Mouse (Mus musculus) hindbrain, postnatal 0 days (tissue): ENCODE results near the gene Dpp3. TPM values are rescaled to one million over a fixed set of nuclear protein-coding genes. Genes with fewer than 3 reads are reported as not detected.

Source experiments
- ATAC-seq: fragments of 200-750 bp; cut with Nextera tagmentation; 2 replicates; pipeline ENCODE4 v1.8.0; 2017; ENCODE audit warnings: mild to moderate bottlenecking, moderate TSS enrichment, moderate library complexity
- DNase-seq: peaks from one replicate; pipeline ENCODE4 v3.0.0-alpha.2; 2015; ENCODE audit warnings: low spot score
- H3K27ac ChIP-seq: fragments of 300-500 bp; sonication (generic); 2 replicates; pipeline ENCODE4 v1.5.1; 2014; ENCODE audit warnings: mild to moderate bottlenecking
- H3K27me3 ChIP-seq: fragments of 300-500 bp; sonication (generic); 2 replicates; pipeline ENCODE4 v1.6.1; 2014; ENCODE audit warnings: low read length, mixed read lengths; ENCODE audit not compliant: insufficient read depth
- H3K36me3 ChIP-seq: fragments of 300-500 bp; sonication (generic); 2 replicates; pipeline ENCODE4 v1.6.1; 2014; ENCODE audit warnings: low read length, mixed read lengths; ENCODE audit not compliant: insufficient read depth
- H3K4me1 ChIP-seq: fragments of 300-500 bp; sonication (generic); 2 replicates; pipeline ENCODE4 v1.6.1; 2014; ENCODE audit warnings: antibody characterized with exemption, low read length, mixed read lengths; ENCODE audit not compliant: insufficient read depth
- H3K4me2 ChIP-seq: fragments of 300-500 bp; sonication (generic); 2 replicates; pipeline ENCODE4 v1.6.1; 2014; ENCODE audit warnings: low read depth, mild to moderate bottlenecking, low read length, moderate library complexity, mixed read lengths
- H3K4me3 ChIP-seq: fragments of 300-500 bp; sonication (generic); 2 replicates; pipeline ENCODE4 v1.5.1; 2014; ENCODE audit warnings: low read length
- H3K9ac ChIP-seq: fragments of 300-500 bp; sonication (generic); replicated peaks from 2 replicates; pipeline ENCODE4 v1.6.1; 2014; ENCODE audit warnings: mild to moderate bottlenecking, low read length, moderate library complexity, mixed read lengths
- H3K9me3 ChIP-seq: fragments of 300-500 bp; sonication (generic); 2 replicates; pipeline ENCODE4 v1.6.1; 2016; ENCODE audit warnings: low read length, mixed read lengths
- CTCF ChIP-seq: IDR thresholded peaks from 2 replicates; pipeline ENCODE4 v1.5.1; 2016; ENCODE audit warnings: antibody characterized with exemption, control low read depth, low read depth
- WGBS: fragments of 180-500 bp; shearing (Covaris S2); extraction: QIAGEN DNeasy Blood & Tissue Kit; methylation state at CpG from one replicate; pipeline ENCODE4 v1.1.7; 2014; 5-methylcytosine and 5-hydroxymethylcytosine counted together
- polyA plus RNA-seq: library from polyadenylated mRNA; unstranded; fragments of >200 nt; fragmentation: Nextera tagmentation; extraction: Ambion mirVana; gene quantifications from 2 replicates; pipeline ENCODE4 v1.2.1, GENCODE M21; 2015
- total RNA-seq: library from RNA; depleted of rRNA; stranded (reverse); fragments of >200 nt; gene quantifications from 2 replicates; pipeline ENCODE4 v1.2.3, GENCODE M21; 2014

Dpp3 gene
- total and polyA plus RNA-seq, 2 experiments from 2014 or later: 79.2 to 111 TPM

DNA sequence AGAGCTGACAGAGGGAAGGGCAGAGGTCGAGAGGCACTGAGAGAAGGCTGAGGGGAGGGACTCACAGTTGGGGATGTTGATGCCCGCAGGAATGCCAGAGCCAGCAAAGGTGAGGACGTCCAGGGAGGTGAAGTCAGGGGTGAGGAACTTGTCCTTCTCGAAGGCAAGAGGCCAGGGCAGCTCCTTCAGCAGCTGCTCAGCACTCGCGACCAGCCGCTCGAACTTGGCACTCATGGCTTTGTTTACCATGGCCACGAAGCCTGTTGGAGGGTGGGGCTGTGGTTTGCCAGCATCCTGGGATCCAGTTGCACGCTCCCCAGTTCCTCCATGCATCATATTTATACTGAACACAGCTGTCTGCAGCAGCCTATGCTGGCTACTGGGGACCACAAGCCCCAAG is 11.3 kb downstream of the Dpp3 start:
- H3K4me1 ChIP-seq: no peaks in the 10 kb centered on the region
- H3K27ac ChIP-seq: no peak overlapping the region
- DNase-seq (no peak), ATAC-seq (no peak)
- peaks cover 73% of the 10 kb centered on the region for H3K36me3 ChIP-seq
- H3K9me3 ChIP-seq: no peaks in the 10 kb centered on the region
- H3K27me3 ChIP-seq: no peaks in the 10 kb centered on the region
- WGBS: 81% methylated on average over 10 of the region's 10 CpGs
- no peak for TF ChIP-seq CTCF
- H3K4me2 ChIP-seq: no peak overlapping the region
- no peak overlapping the region for H3K4me3 ChIP-seq
- H3K9ac ChIP-seq: no peak overlapping the region

DNA sequence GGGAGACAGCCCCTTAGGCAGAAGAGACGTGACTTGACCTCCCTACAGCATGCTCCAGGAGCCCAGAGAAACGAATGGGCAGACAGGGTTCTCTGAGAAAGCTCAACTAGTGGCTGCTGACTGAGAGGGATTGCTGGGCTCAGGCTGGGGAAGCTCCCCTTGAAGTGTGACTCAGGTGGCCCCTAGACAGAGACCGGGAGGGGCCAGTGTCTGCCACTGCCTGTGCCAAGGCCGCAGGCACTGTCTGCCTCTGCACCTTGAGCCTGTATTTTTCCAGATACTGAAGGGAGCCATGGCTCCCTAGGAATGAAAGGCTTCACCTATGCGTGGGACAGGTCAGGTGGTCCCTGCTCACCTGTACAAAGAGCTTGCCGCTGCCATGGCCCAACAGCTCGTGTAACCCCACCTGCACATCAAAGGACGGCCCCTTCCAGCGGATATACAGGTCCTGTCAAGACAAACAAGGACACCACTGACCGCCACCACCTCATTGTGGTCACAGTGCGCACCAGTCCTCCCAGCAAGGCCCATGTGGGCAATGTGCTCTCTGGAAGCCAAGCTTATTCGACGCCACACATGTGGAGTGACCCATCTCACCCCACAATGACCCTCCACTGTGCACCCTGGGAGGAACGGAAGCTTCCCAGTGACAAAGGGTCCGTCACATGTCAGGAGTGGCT is 12.0 kb downstream of the Dpp3 start:
- peaks cover 66% of the 10 kb centered on the region for H3K36me3 ChIP-seq
- TF ChIP-seq CTCF: no peak
- H3K9me3 ChIP-seq: no peaks in the 10 kb centered on the region

DNA sequence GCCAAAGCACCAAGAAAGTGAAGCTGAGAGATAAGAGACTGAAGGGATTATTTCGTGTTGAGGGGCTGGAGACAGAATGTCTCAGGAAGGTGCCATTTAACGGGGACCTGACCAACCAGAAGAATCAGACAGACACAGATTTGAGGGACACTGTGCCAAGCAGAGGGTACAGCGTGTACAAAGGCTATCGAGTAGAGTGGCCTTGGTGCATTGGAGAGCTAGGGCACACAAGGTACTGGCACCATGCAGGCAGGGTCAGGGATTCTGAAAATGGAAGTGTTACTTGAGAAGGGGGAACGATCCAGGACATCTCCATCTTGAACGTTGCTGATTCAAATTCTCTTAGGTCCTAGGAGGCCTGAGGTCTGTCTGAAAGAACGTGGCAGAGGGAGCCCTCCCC is 18.7 kb downstream of the Dpp3 start:
- no peaks in the 10 kb centered on the region for H3K27me3 ChIP-seq
- 92% methylated on average over 7 of the region's 7 CpGs for WGBS
- no peak overlapping the region for H3K4me3 ChIP-seq
- H3K9ac ChIP-seq: no peak overlapping the region
- H3K9me3 ChIP-seq: no peaks in the 10 kb centered on the region
- no peak for TF ChIP-seq CTCF
- ATAC-seq (no peak), DNase-seq (no peak)
- H3K4me2 ChIP-seq: no peak overlapping the region
- peaks cover 41% of the 10 kb centered on the region for H3K36me3 ChIP-seq
- no peaks in the 10 kb centered on the region for H3K4me1 ChIP-seq
- no peak overlapping the region for H3K27ac ChIP-seq

More for the DNA sequence above, 12.0 kb downstream of the Dpp3 start:
- no peaks in the 10 kb centered on the region for H3K27me3 ChIP-seq
- no peaks in the 10 kb centered on the region for H3K4me1 ChIP-seq
- DNase-seq (no peak), ATAC-seq (no peak)
- no peak overlapping the region for H3K27ac ChIP-seq
- H3K9ac ChIP-seq: no peak overlapping the region
- H3K4me2 ChIP-seq: no peak overlapping the region
- WGBS: 81% methylated on average over 15 of the region's 15 CpGs
- no peak overlapping the region for H3K4me3 ChIP-seq

DNA sequence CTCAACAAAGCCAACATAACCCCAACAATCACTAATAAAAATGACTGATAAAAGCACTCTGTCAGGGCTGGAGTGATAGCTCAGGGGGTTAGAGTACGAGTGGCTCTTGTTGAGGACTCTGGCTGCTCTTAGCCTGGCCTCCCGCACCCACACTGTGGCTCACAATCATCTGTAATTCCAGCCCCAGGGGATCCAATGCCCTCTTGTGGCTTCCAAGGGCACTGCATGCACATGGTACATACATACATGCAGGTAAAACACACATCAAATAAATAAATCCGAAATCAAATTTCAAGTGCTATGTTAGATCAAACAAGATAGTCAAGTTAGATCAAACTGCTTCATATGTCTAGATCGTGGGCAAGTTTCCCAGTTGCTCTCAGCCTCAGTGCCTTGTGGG is 20.0 kb downstream of the Dpp3 start:
- H3K36me3 ChIP-seq: peaks cover 35% of the 10 kb centered on the region
- H3K27ac ChIP-seq: no peak overlapping the region
- DNase-seq (peak; percentile 53), ATAC-seq (no peak)
- peak; percentile 77 for TF ChIP-seq CTCF
- H3K4me3 ChIP-seq: no peak overlapping the region
- H3K9me3 ChIP-seq: no peaks in the 10 kb centered on the region
- H3K27me3 ChIP-seq: no peaks in the 10 kb centered on the region
- H3K4me1 ChIP-seq: no peaks in the 10 kb centered on the region
- WGBS: 75% methylated on average over 4 of the region's 4 CpGs
- H3K9ac ChIP-seq: no peak overlapping the region
- no peak overlapping the region for H3K4me2 ChIP-seq

DNA sequence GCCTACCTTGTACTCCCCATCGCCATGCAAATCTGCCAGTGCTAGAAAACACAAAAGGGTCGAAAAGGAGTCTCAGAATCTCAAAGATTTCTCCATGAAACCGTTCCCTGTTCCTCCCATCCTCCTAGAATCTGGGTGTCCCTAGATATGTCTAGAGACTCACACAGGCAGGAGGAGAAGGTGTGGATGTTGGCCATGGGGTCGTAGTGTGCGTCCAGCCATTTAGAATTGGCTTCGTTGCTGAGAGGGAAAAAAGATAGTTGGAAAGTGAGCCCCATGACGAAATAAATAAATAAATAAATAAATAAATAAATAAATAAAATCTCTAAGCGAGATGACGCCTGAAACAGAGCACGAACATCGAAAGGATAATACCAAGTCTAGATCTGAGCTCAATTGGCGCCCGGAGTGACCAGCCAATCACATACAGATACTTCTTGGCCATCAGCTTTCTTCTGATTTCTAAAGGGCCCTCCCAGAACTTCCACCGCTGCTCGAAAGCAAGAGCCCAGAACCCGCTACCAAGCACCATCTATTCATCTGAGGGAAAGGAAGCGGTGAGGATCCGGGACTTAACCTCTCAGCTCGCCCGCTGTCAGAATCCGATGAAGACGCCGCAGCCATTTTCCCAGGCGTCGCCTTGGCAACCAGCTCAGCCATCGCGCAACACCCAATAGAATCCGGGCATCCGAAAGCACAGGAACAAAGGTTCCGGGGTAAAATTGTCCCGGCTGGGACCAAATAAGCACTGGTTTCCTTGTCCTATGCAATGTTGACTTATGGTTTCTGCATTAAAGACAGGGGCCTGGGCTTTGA is 21.9 kb downstream of the Dpp3 start, which contains the start of gene Bbs1:
TSS of gene Bbs1 (minus strand) at position 650 of the 816 bp plus-strand sequence.
- Histone ChIP-seq H3K27me3 (no peaks in the 10 kb centered on the region), H3K4me1 (no peaks in the 10 kb centered on the region), H3K4me3 (peak within 1 kb of the TSS; percentile 64), H3K36me3 (peaks cover 35% of the 10 kb centered on the region), H3K4me2 (peak within 1 kb of the TSS; percentile 63), H3K9ac (peak within 1 kb of the TSS; percentile 57), H3K27ac (peak within 1 kb of the TSS; percentile 82), H3K9me3 (no peaks in the 10 kb centered on the region)
- WGBS: 7% methylated on average over 31 of the region's 31 CpGs
- ATAC-seq: peak; percentile 80
- no peak for TF ChIP-seq CTCF
- peak; percentile 91 for DNase-seq

DNA sequence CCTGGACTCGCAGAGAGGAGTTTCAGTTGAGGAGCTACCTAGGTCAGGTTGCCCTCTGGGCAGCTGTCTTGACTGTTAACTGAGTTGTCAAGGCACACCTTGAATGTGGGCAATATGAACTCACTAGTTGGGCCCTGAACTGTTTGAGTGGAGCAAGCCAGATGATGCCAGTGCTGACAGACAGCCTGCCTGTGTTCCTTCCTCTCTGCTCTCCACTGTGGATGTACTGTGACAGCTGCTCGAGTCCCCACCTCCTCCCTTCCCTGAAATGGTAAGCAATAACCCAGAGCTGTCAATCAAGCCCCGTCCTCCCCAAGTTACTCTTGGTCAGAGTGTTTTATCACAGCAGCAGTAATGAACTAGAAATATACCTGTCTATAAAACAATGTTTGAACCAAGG is 28.2 kb downstream of the Dpp3 start:
- Histone ChIP-seq H3K9ac (no peak overlapping the region), H3K4me1 (no peaks in the 10 kb centered on the region), H3K4me2 (no peak overlapping the region), H3K36me3 (peaks cover 28% of the 10 kb centered on the region; the same call in 1 of the 2 replicates), H3K4me3 (no peak overlapping the region), H3K9me3 (no peaks in the 10 kb centered on the region), H3K27ac (no peak overlapping the region), H3K27me3 (no peaks in the 10 kb centered on the region)
- ATAC-seq (no peak), DNase-seq (no peak)
- TF ChIP-seq CTCF: no peak
- WGBS: 76% methylated on average over 3 of the region's 3 CpGs
